Mouse (Mus musculus) liver, embryonic 11.5 days (tissue): Measurements from ENCODE around the gene Cbfa2t2. TPM values are rescaled to one million over a fixed set of nuclear protein-coding genes. Genes with fewer than 3 reads are reported as not detected.

ENCODE experiments used
- ATAC-seq: fragments of 200-750 bp; cut with Nextera tagmentation; replicated peaks from 2 replicates; pipeline ENCODE4 v1.8.0; 2017; ENCODE audit warnings: moderate number of reproducible peaks, mild to moderate bottlenecking, moderate TSS enrichment, moderate library complexity; ENCODE audit not compliant: low FRiP score
- DNase-seq: peaks from one replicate; pipeline ENCODE4 v3.0.0-alpha.2; 2017; ENCODE audit warnings: low spot score
- H3K27ac ChIP-seq: fragments of 300-500 bp; sonication (generic); 2 replicates; pipeline ENCODE4 v1.5.1; 2014; ENCODE audit warnings: mild to moderate bottlenecking, low read depth, low read length, control low read depth
- H3K27me3 ChIP-seq: fragments of 300-500 bp; sonication (generic); replicated peaks from 2 replicates; pipeline ENCODE4 v1.6.1; 2014; ENCODE audit warnings: low read length, mixed read lengths; ENCODE audit not compliant: control insufficient read depth, insufficient read depth
- H3K36me3 ChIP-seq: fragments of 300-500 bp; sonication (generic); 2 replicates; pipeline ENCODE4 v1.6.1; 2014; ENCODE audit warnings: mild to moderate bottlenecking, low read length, moderate library complexity, mixed read lengths; ENCODE audit not compliant: control insufficient read depth, insufficient read depth
- H3K4me1 ChIP-seq: fragments of 300-500 bp; sonication (generic); replicated peaks from 2 replicates; pipeline ENCODE4 v1.6.1; 2014; ENCODE audit warnings: low read length, mixed read lengths; ENCODE audit not compliant: control insufficient read depth, insufficient read depth
- H3K4me2 ChIP-seq: fragments of 300-500 bp; sonication (generic); 2 replicates; pipeline ENCODE4 v1.6.1; 2014; ENCODE audit warnings: mild to moderate bottlenecking, control low read depth, moderate library complexity
- H3K4me3 ChIP-seq: fragments of 300-500 bp; sonication (generic); 2 replicates; pipeline ENCODE4 v1.5.1; 2014; ENCODE audit warnings: low read depth, low read length, control low read depth
- H3K9ac ChIP-seq: fragments of 300-500 bp; sonication (generic); 2 replicates; pipeline ENCODE4 v1.6.1; 2014; ENCODE audit warnings: low read depth, low read length, control low read depth
- H3K9me3 ChIP-seq: fragments of 300-500 bp; sonication (generic); 2 replicates; pipeline ENCODE4 v1.6.1; 2016; ENCODE audit warnings: low read length, inconsistent platforms, mixed read lengths; ENCODE audit not compliant: control insufficient read depth
- WGBS: fragments of 180-500 bp; shearing (Covaris S2); extraction: QIAGEN DNeasy Blood & Tissue Kit; methylation state at CpG from one replicate; pipeline ENCODE4 v1.1.7; 2014; 5-methylcytosine and 5-hydroxymethylcytosine counted together
- polyA plus RNA-seq: library from polyadenylated mRNA; unstranded; fragments of >200 nt; fragmentation: Nextera tagmentation; extraction: Ambion mirVana; gene quantifications from 2 replicates; pipeline ENCODE4 v1.2.1, GENCODE M21; 2014

Cbfa2t2 gene
- polyA plus RNA-seq, 1 experiment from 2014 or later, result 23.5 TPM

DNA sequence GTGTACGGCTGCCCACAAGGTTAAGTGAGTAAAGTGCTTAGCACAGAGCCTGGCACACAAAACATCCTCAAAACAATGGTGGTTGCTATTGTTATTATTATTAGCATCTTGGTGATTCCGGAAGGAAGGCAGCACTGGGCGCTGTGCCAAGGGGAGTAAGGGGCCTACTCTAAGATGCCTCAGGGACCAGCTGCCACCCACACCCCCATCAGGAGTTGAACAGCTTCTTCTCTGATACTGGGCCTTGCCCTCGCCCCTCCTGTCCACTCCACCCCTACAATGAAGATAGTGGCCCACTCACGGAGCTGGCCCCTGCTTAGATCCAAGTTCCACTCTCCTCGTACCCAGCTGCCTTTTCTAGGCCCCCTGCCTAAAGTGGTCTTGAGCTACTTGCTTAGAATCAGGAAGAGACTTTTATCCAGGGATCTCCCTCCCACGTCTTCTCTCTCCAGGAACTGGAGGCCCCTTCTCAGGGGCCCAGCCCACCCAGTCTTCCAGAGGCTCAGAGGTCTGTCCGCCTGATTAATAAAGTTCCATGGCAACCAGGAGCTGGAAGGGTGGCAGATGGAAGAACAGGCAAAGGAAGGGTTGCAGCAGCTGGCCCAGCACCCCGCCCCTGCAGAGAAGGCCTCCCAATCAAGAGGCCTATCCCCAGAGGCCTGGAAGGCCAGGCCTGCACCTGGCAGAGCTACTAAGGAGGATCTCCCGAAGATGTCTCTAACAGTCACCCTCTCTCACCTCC, 132.2 kb downstream of the Cbfa2t2 start:
- Histone ChIP-seq H3K9me3 (no peaks in the 10 kb centered on the region), H3K27me3 (no peaks in the 10 kb centered on the region), H3K36me3 (peaks cover 7% of the 10 kb centered on the region; the same call in 1 of the 2 replicates), H3K4me3 (peak overlapping the region; percentile 88), H3K4me2 (peak overlapping the region; percentile 86), H3K27ac (peak overlapping the region; percentile 95), H3K4me1 (peaks cover 38% of the 10 kb centered on the region), H3K9ac (peak overlapping the region; percentile 91)
- WGBS, result 20% methylated on average over 10 of the region's 10 CpGs
- ATAC-seq (peak; percentile 30), DNase-seq (peak; percentile 58)

GRCm38 (mm10) chr2:154569071-154569748, 132.9 kb downstream of the Cbfa2t2 start:
- DNase-seq (peak; percentile 85), ATAC-seq (peak; percentile 85)
- Histone ChIP-seq H3K4me1 (peaks cover 38% of the 10 kb centered on the region), H3K9me3 (no peaks in the 10 kb centered on the region), H3K4me3 (peak overlapping the region; percentile 88), H3K9ac (peak overlapping the region; percentile 91), H3K27ac (peak overlapping the region; percentile 95), H3K27me3 (no peaks in the 10 kb centered on the region), H3K4me2 (peak overlapping the region; percentile 86), H3K36me3 (peaks cover 5% of the 10 kb centered on the region; the same call in 1 of the 2 replicates)
- under 1% methylated on average over 64 of the region's 70 CpGs for whole genome bisulfite sequencing

DNA sequence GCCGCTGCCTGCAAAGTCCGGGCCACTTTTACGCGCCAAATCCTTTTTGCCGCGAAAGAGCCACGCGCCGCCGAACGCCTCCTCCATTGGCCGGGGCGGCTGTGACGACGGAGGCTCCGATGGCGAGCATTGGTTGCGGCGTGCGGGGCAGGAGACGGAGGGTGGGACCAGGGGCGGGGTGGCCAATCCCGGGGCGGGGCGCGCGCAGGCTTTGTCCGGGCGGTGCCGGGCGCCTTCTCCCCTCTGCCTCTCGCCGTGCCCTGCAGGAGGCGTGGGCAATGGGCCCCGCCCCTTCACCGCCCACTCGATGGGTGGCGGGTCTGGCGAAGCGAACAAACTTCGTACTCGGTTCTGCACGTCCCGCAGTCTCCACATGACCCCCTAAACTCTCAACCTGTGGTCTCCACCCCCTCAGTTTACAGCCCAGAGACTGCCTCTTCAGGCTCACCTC, 133.6 kb downstream of the Cbfa2t2 start, which contains the start of gene E2f1:
Gene E2f1, minus strand, starts transcription at position 57 of the 451 bp plus-strand sequence.
- WGBS, result under 1% methylated on average over 43 of the region's 44 CpGs
- peaks cover 38% of the 10 kb centered on the region for H3K4me1 ChIP-seq
- H3K36me3 ChIP-seq, result 0 out of 2 replicates have a peak, but pooled peaks cover 2% of the 10 kb centered on the region
- no peaks in the 10 kb centered on the region for H3K27me3 ChIP-seq
- H3K9me3 ChIP-seq, result no peaks in the 10 kb centered on the region
- peak within 1 kb of the TSS; percentile 86 for H3K4me2 ChIP-seq
- ATAC-seq (peak; percentile 95), DNase-seq (peak; percentile 99)
- H3K9ac ChIP-seq, result peak within 1 kb of the TSS; percentile 91
- peak within 1 kb of the TSS; percentile 95 for H3K27ac ChIP-seq
- H3K4me3 ChIP-seq, result peak within 1 kb of the TSS; percentile 88

DNA sequence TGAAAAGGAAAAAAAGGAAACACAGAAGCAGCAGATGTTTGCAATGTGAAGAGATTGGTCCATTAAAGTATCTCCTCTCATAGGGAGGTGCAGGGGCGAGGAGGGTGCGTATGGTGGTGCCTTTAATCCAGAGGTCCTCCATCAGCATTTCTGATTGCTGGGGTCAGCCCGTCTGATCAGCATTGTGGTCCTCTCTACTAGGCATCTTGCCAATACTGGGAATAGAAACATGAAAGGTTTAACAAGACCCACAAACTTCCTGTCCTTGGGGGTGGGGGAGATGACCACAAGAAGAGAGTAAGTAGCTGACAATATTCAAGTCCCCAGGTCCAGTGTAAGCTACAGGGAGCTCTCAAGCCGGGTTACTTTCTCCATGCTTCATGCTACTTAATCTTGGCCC, 134.4 kb downstream of the Cbfa2t2 start:
- Histone ChIP-seq H3K4me3 (peak overlapping the region; percentile 88; the same call in 1 of the 2 replicates), H3K9me3 (no peaks in the 10 kb centered on the region), H3K27ac (peak overlapping the region; percentile 57; the same call in 1 of the 2 replicates), H3K27me3 (no peaks in the 10 kb centered on the region), H3K4me2 (peak overlapping the region; percentile 86), H3K4me1 (peaks cover 35% of the 10 kb centered on the region), H3K36me3 (no peaks in the 10 kb centered on the region), H3K9ac (peak overlapping the region; percentile 69; the same call in 1 of the 2 replicates)
- DNase-seq (no peak), ATAC-seq (no peak)
- 53% methylated on average over 4 of the region's 4 CpGs for WGBS

DNA sequence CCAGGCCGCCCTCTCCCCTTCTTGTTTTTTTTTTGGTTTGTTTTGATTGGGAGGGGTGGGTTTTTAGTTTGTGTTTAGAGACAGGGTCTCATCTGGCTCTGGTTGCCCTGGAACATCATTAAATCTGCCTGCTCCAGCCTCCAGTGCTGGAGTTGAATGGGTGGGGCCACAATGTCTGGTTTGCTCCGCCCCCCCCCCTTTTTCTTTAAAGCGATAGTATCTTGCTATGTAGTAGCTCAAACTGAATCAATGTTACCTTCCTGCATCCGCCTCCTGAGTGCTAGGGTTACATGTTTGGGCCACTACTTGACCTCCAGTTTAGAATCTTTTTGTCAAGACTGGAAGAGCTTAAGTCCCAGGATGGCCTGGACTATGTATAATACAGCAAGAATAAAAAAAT, 135.0 kb downstream of the Cbfa2t2 start:
- no peaks in the 10 kb centered on the region for H3K27me3 ChIP-seq
- peaks cover 31% of the 10 kb centered on the region for H3K4me1 ChIP-seq
- WGBS, result 70% methylated on average over 4 of the region's 4 CpGs
- H3K27ac ChIP-seq, result no peak overlapping the region
- DNase-seq (no peak), ATAC-seq (no peak)
- H3K9me3 ChIP-seq, result no peaks in the 10 kb centered on the region
- H3K4me2 ChIP-seq, result no peak overlapping the region; the same call in 1 of the 2 replicates
- H3K9ac ChIP-seq, result no peak overlapping the region
- no peak overlapping the region for H3K4me3 ChIP-seq
- no peaks in the 10 kb centered on the region for H3K36me3 ChIP-seq

- Histone ChIP-seq H3K36me3 (no peaks in the 10 kb centered on the region), H3K4me1 (peaks cover 26% of the 10 kb centered on the region), H3K9me3 (no peaks in the 10 kb centered on the region), H3K4me2 (no peak overlapping the region), H3K27ac (no peak overlapping the region), H3K27me3 (no peaks in the 10 kb centered on the region), H3K4me3 (no peak overlapping the region), H3K9ac (no peak overlapping the region)
- 79% methylated on average over 8 of the region's 8 CpGs for WGBS
- ATAC-seq, result no peak
- DNase-seq, result no peak
These were observed 135.7 kb downstream of the Cbfa2t2 start for GRCm38 (mm10) chr2:154571976-154572375.

GRCm38 (mm10) chr2:154572996-154573395, 136.7 kb downstream of the Cbfa2t2 start:
- Histone ChIP-seq H3K4me2 (no peak overlapping the region), H3K4me1 (peaks cover 22% of the 10 kb centered on the region), H3K27me3 (no peaks in the 10 kb centered on the region), H3K9me3 (no peaks in the 10 kb centered on the region), H3K9ac (no peak overlapping the region), H3K36me3 (no peaks in the 10 kb centered on the region), H3K27ac (no peak overlapping the region), H3K4me3 (no peak overlapping the region)
- no peak for ATAC-seq
- 78% methylated on average over 3 of the region's 3 CpGs for WGBS
- DNase-seq, result no peak

GRCm38 (mm10) chr2:154574271-154574670, 138.0 kb downstream of the Cbfa2t2 start:
- DNase-seq, result no peak
- H3K9ac ChIP-seq, result no peak overlapping the region
- no peaks in the 10 kb centered on the region for H3K9me3 ChIP-seq
- H3K4me2 ChIP-seq, result no peak overlapping the region
- H3K4me3 ChIP-seq, result no peak overlapping the region
- peaks cover 14% of the 10 kb centered on the region for H3K4me1 ChIP-seq
- H3K27me3 ChIP-seq, result no peaks in the 10 kb centered on the region
- WGBS, result 65% methylated on average over 7 of the region's 7 CpGs
- no peaks in the 10 kb centered on the region for H3K36me3 ChIP-seq
- ATAC-seq, result no peak
- no peak overlapping the region for H3K27ac ChIP-seq
